Mouse (Mus musculus) erythroblast, embryonic 14.5 days (primary cell): ENCODE data around the gene Olfr136. TPM values are rescaled to one million over a fixed set of nuclear protein-coding genes. Genes with fewer than 3 reads are reported as not detected.

ENCODE experiments used
- H3K27me3 ChIP-seq: 2 replicates; pipeline ENCODE4 v1.6.1; 2012; ENCODE audit warnings: inconsistent platforms; ENCODE audit not compliant: control insufficient read depth
- H3K36me3 ChIP-seq: 2 replicates; pipeline ENCODE4 v1.6.1; 2012; ENCODE audit warnings: mild to moderate bottlenecking, inconsistent platforms; ENCODE audit not compliant: control insufficient read depth
- H3K4me1 ChIP-seq: 2 replicates; pipeline ENCODE4 v1.6.1; 2012; ENCODE audit warnings: inconsistent platforms; ENCODE audit not compliant: control insufficient read depth
- H3K4me3 ChIP-seq: replicated peaks from 2 replicates; pipeline ENCODE3; 2012; ENCODE audit warnings: moderate library complexity, mild to moderate bottlenecking, inconsistent platforms
- H3K9me3 ChIP-seq: 2 replicates; pipeline ENCODE4 v1.6.1; 2012; ENCODE audit warnings: low read length, inconsistent platforms, mixed read lengths; ENCODE audit not compliant: control insufficient read depth
- GATA1 ChIP-seq: IDR thresholded peaks from 2 replicates; pipeline ENCODE4 v1.6.1; 2012; ENCODE audit warnings: low read length, inconsistent platforms, mixed read lengths
- TAL1 ChIP-seq: IDR thresholded peaks from 3 replicates; pipeline ENCODE4 v1.6.1; 2012; ENCODE audit warnings: low read length, inconsistent platforms, mixed read lengths
- polyA plus RNA-seq: library from polyadenylated mRNA; stranded (reverse); fragments of >175 nt; gene quantifications from 2 replicates; pipeline ENCODE4 v1.2.3, GENCODE M21; 2012

Olfr136 gene
- polyA plus RNA-seq: not detected in 2 replicates

- Histone ChIP-seq H3K36me3 (no peaks in the 10 kb centered on the region), H3K4me1 (no peaks in the 10 kb centered on the region), H3K27me3 (no peaks in the 10 kb centered on the region), H3K4me3 (no peak within 1 kb of the TSS), H3K9me3 (peaks cover 7% of the 10 kb centered on the region)
- TF ChIP-seq GATA1 (no peak), TAL1 (no peak)
Observed at GRCm38 (mm10) chr17:38329531-38329930, at the start of gene Olfr136. Gene Olfr136, plus strand, starts transcription at chr17:38329831.

GRCm38 (mm10) chr17:38307470-38307869, 22.2 kb upstream of the Olfr136 start, which contains the start of gene Olfr137:
Gene Olfr137, minus strand, starts transcription at chr17:38307570.
- no peaks in the 10 kb centered on the region for H3K36me3 ChIP-seq
- H3K4me3 ChIP-seq: no peak within 1 kb of the TSS
- no peaks in the 10 kb centered on the region for H3K4me1 ChIP-seq
- TF ChIP-seq GATA1 (no peak), TAL1 (no peak)
- H3K9me3 ChIP-seq: peaks cover 5% of the 10 kb centered on the region
- H3K27me3 ChIP-seq: no peaks in the 10 kb centered on the region

Other genes with a start within 250 kb of the Olfr136 start
- gene Olfr131, start 241.1 kb upstream of the Olfr136 start, polyA plus RNA-seq: not detected in 2 replicates
- not detected in 2 replicates for gene Olfr132, start 195.3 kb upstream of the Olfr136 start, polyA plus RNA-seq
- gene Olfr133, start 184.6 kb upstream of the Olfr136 start, polyA plus RNA-seq: not detected in 2 replicates
- gene Olfr134, start 158.4 kb upstream of the Olfr136 start, polyA plus RNA-seq: not detected in 2 replicates
- not detected in 2 replicates for gene Olfr135, start 125.5 kb upstream of the Olfr136 start, polyA plus RNA-seq
- gene Olfr138, start 68.8 kb upstream of the Olfr136 start, polyA plus RNA-seq: not detected in 2 replicates
- not detected in 2 replicates for gene Olfr137, start 22.3 kb upstream of the Olfr136 start, polyA plus RNA-seq
- not detected in 2 replicates for gene Esp36, start 90.4 kb downstream of the Olfr136 start, polyA plus RNA-seq
- not detected in 2 replicates for gene Esp34, start 224.4 kb downstream of the Olfr136 start, polyA plus RNA-seq